Mouse (Mus musculus): Measurements from ENCODE around the gene Vps36. TPM values are rescaled to one million over a fixed set of nuclear protein-coding genes. Genes with fewer than 3 reads are reported as not detected.

Vps36 gene
- total and polyA plus RNA-seq, 3 experiments: 21.7 to 27.9 TPM; not detected in 1

- no peak overlapping the region for H3K27ac ChIP-seq (ENCODE audit: control insufficient read depth, low read depth, low read length)
- H3K4me3 ChIP-seq (ENCODE audit: control insufficient read depth in 1 of 2, insufficient read depth in 1 of 2, low read depth in 2 of 2, low read length in 2 of 2): no peak overlapping the region
- no peak for TF ChIP-seq MAZ (IDR thresholded peaks at IDR 0.05; ENCODE audit: low read depth, low read length)
- peaks cover 0 to 5% of the 10 kb centered on the region in 2 experiments; a peak in 2 of 4 replicates for H3K4me1 ChIP-seq (ENCODE audit: control insufficient read depth in 1 of 2, insufficient read depth in 2 of 2, low read length in 2 of 2)
- no peak for DNase-seq (ENCODE audit: low read depth, low spot score)
- H3K36me3 ChIP-seq (ENCODE audit: control insufficient read depth in 1 of 2, insufficient read depth in 2 of 2, low read length in 2 of 2): peaks cover 3 to 12% of the 10 kb centered on the region in 2 experiments
- H3K27me3 ChIP-seq (ENCODE audit: control insufficient read depth in 1 of 2, insufficient read depth in 2 of 2, low read length in 2 of 2): no peaks in the 10 kb centered on the region
- no peaks in the 10 kb centered on the region for H3K79me2 ChIP-seq (ENCODE audit: control insufficient read depth, insufficient read depth, low read length, poor library complexity)
- no peaks in the 10 kb centered on the region for H3K9me3 ChIP-seq (replicated peaks; ENCODE audit: insufficient read depth, low read length)
- no peak overlapping the region for H3K9ac ChIP-seq (ENCODE audit: control insufficient read depth, low read depth, low read length, poor library complexity, severe bottlenecking)
Observed at GRCm38 (mm10) chr8:22169167-22169566, 23.4 kb upstream of the Vps36 start.

GRCm38 (mm10) chr8:22175966-22176365 lies 16.6 kb upstream of the Vps36 start:
- no peaks in the 10 kb centered on the region for H3K9me3 ChIP-seq (replicated peaks; ENCODE audit: insufficient read depth, low read length)
- no peaks in the 10 kb centered on the region for H3K27me3 ChIP-seq (ENCODE audit: control insufficient read depth in 1 of 2, insufficient read depth in 2 of 2, low read length in 2 of 2)
- peaks cover 4% of the 10 kb centered on the region; the same call in 1 of the 2 replicates for H3K79me2 ChIP-seq (ENCODE audit: control insufficient read depth, insufficient read depth, low read length, poor library complexity)
- no peak overlapping the region for H3K27ac ChIP-seq (ENCODE audit: control insufficient read depth, low read depth, low read length)
- no peak overlapping the region for H3K4me3 ChIP-seq (ENCODE audit: control insufficient read depth in 1 of 2, insufficient read depth in 1 of 2, low read depth in 2 of 2, low read length in 2 of 2)
- no peak overlapping the region for H3K9ac ChIP-seq (ENCODE audit: control insufficient read depth, low read depth, low read length, poor library complexity, severe bottlenecking)
- DNase-seq (ENCODE audit: low read depth, low spot score): peak; percentile 19
- H3K36me3 ChIP-seq (ENCODE audit: control insufficient read depth in 1 of 2, insufficient read depth in 2 of 2, low read length in 2 of 2): peaks cover 0 to 36% of the 10 kb centered on the region in 2 experiments; a peak in 2 of 4 replicates
- H3K4me1 ChIP-seq (ENCODE audit: control insufficient read depth in 1 of 2, insufficient read depth in 2 of 2, low read length in 2 of 2): no peaks in the 10 kb centered on the region
- TF ChIP-seq CTCF (IDR thresholded peaks at IDR 0.05 in 2 of 3, conservative IDR thresholded peaks at IDR 0.05 in 1 of 3; ENCODE audit: control insufficient read depth in 1 of 3, insufficient read depth in 1 of 3, low read depth in 2 of 3, low read length in 3 of 3, poor library complexity in 1 of 3, severe bottlenecking in 1 of 3): peak; percentile 17 to 30 (median 19); a peak in 3 of 6 replicates
- TF ChIP-seq MXI1 (IDR thresholded peaks at IDR 0.05; ENCODE audit: low read depth, low read length): no peak

GRCm38 (mm10) chr8:22184884-22185283 lies 7.7 kb upstream of the Vps36 start:
- peak; percentile 78 for DNase-seq (ENCODE audit: low read depth, low spot score)
- TF ChIP-seq ETS1 (IDR thresholded peaks at IDR 0.05; ENCODE audit: low read depth, low read length): no peak
- TF ChIP-seq MAX (IDR thresholded peaks at IDR 0.05; ENCODE audit: low read length): no peak
- 0 out of 2 replicates have a peak, but pooled peaks have one; percentile 8 for TF ChIP-seq TBP (IDR thresholded peaks at IDR 0.05; ENCODE audit: low read depth, low read length)
- no peak for TF ChIP-seq GATA1 (IDR thresholded peaks at IDR 0.05; ENCODE audit: low read depth, low read length)
- TF ChIP-seq E2F4 (IDR thresholded peaks at IDR 0.05; ENCODE audit: borderline replicate concordance, low read depth, low read length): no peak
- H3K79me2 ChIP-seq (ENCODE audit: control insufficient read depth, insufficient read depth, low read length, poor library complexity): peaks cover 23% of the 10 kb centered on the region
- H3K36me3 ChIP-seq (ENCODE audit: control insufficient read depth in 1 of 2, insufficient read depth in 2 of 2, low read length in 2 of 2): peaks cover 2 to 10% of the 10 kb centered on the region in 2 experiments; a peak in 3 of 4 replicates
- no peaks in the 10 kb centered on the region for H3K27me3 ChIP-seq (ENCODE audit: control insufficient read depth in 1 of 2, insufficient read depth in 2 of 2, low read length in 2 of 2)
- peak overlapping the region; percentile 99 for H3K9ac ChIP-seq (ENCODE audit: control insufficient read depth, low read depth, low read length, poor library complexity, severe bottlenecking)
- H3K9me3 ChIP-seq (replicated peaks; ENCODE audit: insufficient read depth, low read length): no peaks in the 10 kb centered on the region
- H3K4me1 ChIP-seq (ENCODE audit: control insufficient read depth in 1 of 2, insufficient read depth in 2 of 2, low read length in 2 of 2): peaks cover 3 to 4% of the 10 kb centered on the region in 2 experiments; a peak in 3 of 4 replicates
- no peak overlapping the region for H3K27ac ChIP-seq (ENCODE audit: control insufficient read depth, low read depth, low read length)
- peak overlapping the region; percentile 66 to 97 for H3K4me3 ChIP-seq (ENCODE audit: control insufficient read depth in 1 of 2, insufficient read depth in 1 of 2, low read depth in 2 of 2, low read length in 2 of 2)

Data from MEL (cell line).